Mouse (Mus musculus) skeletal muscle tissue, adult 2 months (tissue): Measurements from ENCODE around the gene Nup93.

Experiments
- DNase-seq: peaks from one replicate; pipeline ENCODE4 v3.0.0-alpha.2; 2012; ENCODE audit warnings: low read depth, low spot score

Gene Nup93

DNA sequence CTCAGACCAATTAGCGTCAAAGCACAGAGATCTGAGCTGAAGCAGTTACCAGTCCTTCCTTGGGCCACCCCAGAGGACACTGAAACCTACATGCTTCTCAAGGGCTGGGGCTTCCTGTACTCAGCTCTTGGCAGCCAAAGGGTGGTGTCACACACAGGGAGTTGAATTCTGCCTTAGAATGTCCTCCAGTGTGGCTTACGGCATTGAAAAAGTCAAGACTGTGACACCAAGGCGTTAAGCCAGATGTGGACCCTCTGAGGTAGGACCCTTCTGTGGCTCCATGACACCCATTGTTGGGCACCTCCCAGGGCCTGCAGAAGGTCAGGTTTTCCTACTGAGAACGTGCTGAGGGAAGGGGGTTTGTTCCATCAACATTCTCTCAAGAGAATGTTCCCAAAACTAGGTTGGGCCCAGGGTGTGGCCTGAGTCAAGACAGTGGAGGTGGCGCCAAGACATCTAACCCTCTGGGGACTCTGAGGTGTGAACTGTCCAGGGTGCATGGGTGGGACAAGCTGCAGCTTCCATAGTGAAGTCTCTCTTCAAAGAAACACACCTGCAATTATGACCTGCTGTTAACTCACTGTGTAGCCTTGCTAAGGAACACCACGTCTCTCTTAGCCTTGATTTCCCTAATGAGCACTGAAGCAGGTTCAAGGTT, 147.5 kb downstream of the Nup93 start:
- no peak for DNase-seq

DNA sequence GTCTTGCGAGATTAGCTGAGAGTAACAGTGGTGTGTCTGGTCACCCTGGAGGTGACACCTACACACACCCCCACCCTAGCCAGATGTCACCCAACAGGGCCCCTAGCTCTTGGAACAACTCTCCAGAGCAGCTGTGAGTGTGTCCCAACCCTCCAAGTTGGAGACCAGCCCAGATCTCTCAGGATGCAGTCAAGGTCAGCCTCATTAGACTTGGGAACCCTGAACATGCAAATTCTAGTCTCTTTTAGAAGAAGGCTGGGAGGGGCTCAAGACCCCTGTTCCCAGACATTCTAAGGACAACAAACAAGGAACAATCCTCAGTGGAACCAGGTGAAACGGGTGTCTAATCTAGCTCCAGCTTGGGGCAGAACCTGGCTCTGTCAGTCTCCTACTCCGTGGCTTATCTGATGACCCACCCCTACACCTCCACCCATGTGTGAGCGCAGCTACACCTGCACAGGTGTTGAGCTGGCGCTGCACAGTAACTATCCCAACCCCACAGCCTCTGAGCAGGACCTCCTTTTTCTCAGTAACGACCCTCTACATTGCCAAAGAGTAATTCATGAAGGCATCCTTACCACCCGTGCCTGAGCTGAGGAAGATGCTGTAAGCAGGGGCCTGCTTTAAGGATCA, 148.4 kb downstream of the Nup93 start:
- DNase-seq, result peak; percentile 34

DNA sequence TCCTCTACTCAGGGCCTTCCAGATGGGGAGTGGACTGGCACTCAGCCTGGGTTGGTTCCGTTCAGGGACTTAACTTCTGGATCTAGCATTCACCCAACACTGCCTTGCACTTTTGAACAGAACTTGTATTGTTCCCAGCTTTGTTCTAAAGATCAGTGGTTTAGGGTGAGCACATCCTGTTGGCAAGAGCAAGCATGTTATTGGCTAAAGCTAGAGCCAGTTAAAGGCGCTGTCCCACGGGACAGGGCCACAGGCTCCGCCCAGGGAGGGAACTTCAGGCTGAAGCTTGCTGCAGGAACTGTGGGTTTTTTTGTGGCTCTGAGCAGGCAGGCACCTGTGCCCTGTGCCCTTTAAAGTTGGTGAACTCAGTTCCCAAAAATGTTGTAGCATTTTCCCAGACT, 148.9 kb downstream of the Nup93 start:
- peak; percentile 84 for DNase-seq

DNA sequence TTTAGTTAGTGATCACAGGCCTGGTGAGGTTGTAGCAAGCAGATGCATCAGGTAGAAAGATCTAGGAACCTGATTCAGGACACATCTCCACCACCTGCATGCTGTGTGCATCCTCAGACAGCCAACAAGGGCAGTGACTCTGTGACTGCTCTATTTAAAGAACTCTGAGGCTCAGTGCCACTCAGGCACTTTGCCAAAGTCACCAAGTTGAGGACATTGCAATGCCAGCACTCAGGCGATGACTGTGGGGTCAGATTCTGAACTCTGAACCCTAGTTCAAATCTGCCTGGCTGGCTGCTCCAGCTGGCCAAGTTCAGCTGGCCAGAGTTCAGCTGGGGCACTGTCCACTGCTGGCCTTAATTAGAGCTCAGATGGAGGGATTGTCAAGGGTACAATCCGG, 149.5 kb downstream of the Nup93 start:
- DNase-seq, result peak; percentile 89

DNA sequence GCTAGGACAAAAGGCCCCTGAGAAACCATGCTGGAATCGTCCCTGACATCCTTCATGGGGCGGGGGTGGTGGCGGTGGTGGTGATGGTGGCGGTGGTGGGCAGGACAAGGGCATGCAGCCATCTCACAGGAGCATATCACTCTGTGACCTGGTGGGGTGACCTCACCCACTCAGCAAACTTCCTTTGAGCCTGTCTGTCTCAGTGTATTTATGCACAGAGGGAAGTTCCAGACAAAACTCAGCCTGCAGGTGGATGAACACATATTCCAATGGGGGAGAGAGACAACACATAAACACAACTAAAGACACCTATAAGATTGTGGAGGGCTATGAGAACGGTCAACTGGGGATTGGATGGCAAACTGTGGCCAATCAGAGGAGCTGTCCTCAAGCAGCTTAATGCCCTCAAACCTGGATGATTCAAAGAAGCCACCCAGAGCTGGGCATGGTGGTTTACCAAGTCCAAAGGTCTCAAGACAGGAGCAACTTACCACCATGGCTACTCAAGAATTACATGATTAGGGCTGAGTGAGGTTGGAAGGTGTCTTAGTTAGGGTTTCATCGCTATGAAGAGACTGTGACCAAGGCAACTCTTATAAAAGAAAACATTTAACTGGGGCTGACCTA, 150.4 kb downstream of the Nup93 start:
- no peak for DNase-seq

DNA sequence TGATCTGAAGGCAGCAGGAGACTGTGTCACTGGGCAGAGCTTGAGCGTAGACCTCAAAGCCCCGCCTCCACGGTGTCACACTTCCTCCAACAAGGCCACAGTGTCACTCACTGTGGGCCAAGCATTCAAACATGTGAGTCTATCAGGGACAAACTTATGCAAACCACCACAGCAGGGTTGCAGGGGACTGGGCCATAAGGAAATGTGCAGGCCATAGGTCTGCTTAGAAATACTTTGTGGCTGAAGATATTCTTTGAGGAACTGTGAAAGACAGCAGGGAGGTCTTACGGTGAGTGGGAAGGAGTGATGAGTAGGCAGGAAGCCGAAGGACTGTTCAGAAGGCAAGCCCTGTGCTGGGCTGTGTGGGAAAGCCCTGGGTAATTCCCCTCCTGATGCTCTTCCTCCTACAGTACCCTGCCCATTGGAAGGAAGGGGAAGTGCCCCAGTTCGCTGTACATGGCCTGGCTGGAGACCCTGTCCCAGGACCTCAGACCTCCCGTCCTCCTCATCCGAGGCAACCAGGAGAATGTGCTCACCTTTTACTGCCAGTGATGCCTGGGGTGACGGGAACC, 151.1 kb downstream of the Nup93 start:
- peak; percentile 39 for DNase-seq
